Mouse (Mus musculus) spleen, postnatal 4 days (tissue): Measurements from ENCODE around the gene Etfbkmt.
A peak's percentile ranks its signal among the peaks of the same experiment; 100 is the strongest.
"Not testable (repeated sequence)": the region's sequence is repeated elsewhere in the genome, so short reads cannot be mapped to it uniquely, and the experiment has no call there.

Source experiments
- DNase-seq, 2 experiments: peaks; one replicate each; pipeline ENCODE4 v3.0.0; 2022; ENCODE audit warnings: low spot score in 2 of 2

Gene Etfbkmt

GRCm38 (mm10) chr6:149139471-149139870, at the start of gene Etfbkmt:
TSS of gene Etfbkmt (plus strand) at chr6:149139849.
- DNase-seq, result no peak

- no peak for DNase-seq
These were observed 47.2 kb upstream of the Etfbkmt start for GRCm38 (mm10) chr6:149092406-149092805.

GRCm38 (mm10) chr6:149093465-149093864, 46.2 kb upstream of the Etfbkmt start:
- DNase-seq, result no peak

- no peak for DNase-seq
These were observed 45.1 kb upstream of the Etfbkmt start for GRCm38 (mm10) chr6:149094555-149094954.

GRCm38 (mm10) chr6:149095389-149095788, 44.3 kb upstream of the Etfbkmt start:
- DNase-seq, result no peak

- DNase-seq, result no peak
These were observed 43.4 kb upstream of the Etfbkmt start for GRCm38 (mm10) chr6:149096233-149096632.

- no peak for DNase-seq
These were observed 42.4 kb upstream of the Etfbkmt start for GRCm38 (mm10) chr6:149097276-149097675.

GRCm38 (mm10) chr6:149098993-149099392, 40.7 kb upstream of the Etfbkmt start:
- no peak for DNase-seq

GRCm38 (mm10) chr6:149100174-149101075, 39.2 kb upstream of the Etfbkmt start:
- peak; percentile 24 to 71 for DNase-seq

GRCm38 (mm10) chr6:149101076-149101942, 38.3 kb upstream of the Etfbkmt start, which contains the start of gene Dennd5b:
TSS of gene Dennd5b (minus strand) at chr6:149101680.
- peak; percentile 43 to 71 for DNase-seq

- DNase-seq, result no peak
These were observed 37.8 kb upstream of the Etfbkmt start for GRCm38 (mm10) chr6:149101943-149102243.

- no peak for DNase-seq
These were observed 36.2 kb upstream of the Etfbkmt start for GRCm38 (mm10) chr6:149103451-149103850.

GRCm38 (mm10) chr6:149107615-149108014, 32.0 kb upstream of the Etfbkmt start:
- DNase-seq, result no peak

GRCm38 (mm10) chr6:149108909-149109308, 30.7 kb upstream of the Etfbkmt start:
- DNase-seq, result no peak

GRCm38 (mm10) chr6:149116992-149117391, 22.7 kb upstream of the Etfbkmt start:
- no peak for DNase-seq

- no peak for DNase-seq
These were observed 20.7 kb upstream of the Etfbkmt start for GRCm38 (mm10) chr6:149118935-149119334.

GRCm38 (mm10) chr6:149119853-149120252, 19.8 kb upstream of the Etfbkmt start:
- DNase-seq, result peak; percentile 32 to 73

GRCm38 (mm10) chr6:149123042-149123441, 16.6 kb upstream of the Etfbkmt start:
- DNase-seq, result no peak

GRCm38 (mm10) chr6:149126675-149127074, 13.0 kb upstream of the Etfbkmt start:
- DNase-seq, result peak; percentile 45 to 75

GRCm38 (mm10) chr6:149129870-149130269, 9.8 kb upstream of the Etfbkmt start, which contains the start of gene Gm10203:
TSS of gene Gm10203 (plus strand) at chr6:149130170.
- not testable (repeated sequence) for DNase-seq

GRCm38 (mm10) chr6:149131111-149131510, 8.5 kb upstream of the Etfbkmt start:
- no peak for DNase-seq

- DNase-seq, result no peak
These were observed 7.2 kb upstream of the Etfbkmt start for GRCm38 (mm10) chr6:149132311-149133077.
